Mouse (Mus musculus) CD4-positive, CD25-positive, alpha-beta regulatory T cell, adult 4 months (primary cell): ENCODE data around the gene Tcf20. TPM values are rescaled to one million over a fixed set of nuclear protein-coding genes. Genes with fewer than 3 reads are reported as not detected.
"Not testable (repeated sequence)": the region's sequence is repeated elsewhere in the genome, so short reads cannot be mapped to it uniquely, and the experiment has no call there.

ENCODE experiments used
- ATAC-seq: one replicate; pipeline ENCODE4 v1.8.0; 2017
- polyA plus RNA-seq, 2 experiments: library from polyadenylated mRNA; unstranded; fragments of 100-300 nt; shearing (Covaris generic); gene quantifications; one replicate each; pipeline ENCODE4 v1.2.1; 2017

The Tcf20 gene
- polyA plus RNA-seq, 2 experiments from 2014 or later: 15.9 to 19.7 TPM

GRCm38 (mm10) chr15:82898141-82898739, 89.4 kb downstream of the Tcf20 start:
- ATAC-seq: no peak

- no peak for ATAC-seq
Measured at GRCm38 (mm10) chr15:82896336-82896735, 91.3 kb downstream of the Tcf20 start.

- no peak for ATAC-seq
Measured at GRCm38 (mm10) chr15:82890470-82890869, 97.2 kb downstream of the Tcf20 start.

GRCm38 (mm10) chr15:82889426-82889825, 98.2 kb downstream of the Tcf20 start:
- ATAC-seq: no peak

GRCm38 (mm10) chr15:82888466-82888865, 99.2 kb downstream of the Tcf20 start:
- peak; percentile 77 for ATAC-seq

GRCm38 (mm10) chr15:82877309-82877708, 110.4 kb downstream of the Tcf20 start:
- ATAC-seq: no peak

- ATAC-seq: no peak
Measured at GRCm38 (mm10) chr15:82876863-82877262, 110.8 kb downstream of the Tcf20 start.

- no peak for ATAC-seq
Measured at GRCm38 (mm10) chr15:82872037-82872436, 115.6 kb downstream of the Tcf20 start.

GRCm38 (mm10) chr15:82866286-82866685, 121.4 kb downstream of the Tcf20 start:
- ATAC-seq: not testable (repeated sequence)

- no peak for ATAC-seq
Measured at GRCm38 (mm10) chr15:82863674-82864073, 124.0 kb downstream of the Tcf20 start.

GRCm38 (mm10) chr15:82856652-82857378, 130.9 kb downstream of the Tcf20 start:
- ATAC-seq: no peak

GRCm38 (mm10) chr15:82856065-82856464, 131.6 kb downstream of the Tcf20 start:
- no peak for ATAC-seq

- ATAC-seq: no peak
Measured at GRCm38 (mm10) chr15:82839146-82839545, 148.5 kb downstream of the Tcf20 start.

GRCm38 (mm10) chr15:82829917-82830316, 157.8 kb downstream of the Tcf20 start:
- no peak for ATAC-seq

GRCm38 (mm10) chr15:82825866-82826265, 161.8 kb downstream of the Tcf20 start:
- ATAC-seq: no peak

GRCm38 (mm10) chr15:82822347-82822746, 165.3 kb downstream of the Tcf20 start:
- no peak for ATAC-seq

GRCm38 (mm10) chr15:82821657-82822056, 166.0 kb downstream of the Tcf20 start:
- ATAC-seq: no peak

- ATAC-seq: no peak
Measured at GRCm38 (mm10) chr15:82815296-82815695, 172.4 kb downstream of the Tcf20 start.

GRCm38 (mm10) chr15:82814806-82815205, 172.9 kb downstream of the Tcf20 start:
- ATAC-seq: peak; percentile 58

- no peak for ATAC-seq
Measured at GRCm38 (mm10) chr15:82814321-82814720, 173.4 kb downstream of the Tcf20 start.

GRCm38 (mm10) chr15:82810556-82810955, 177.1 kb downstream of the Tcf20 start:
- ATAC-seq: no peak

GRCm38 (mm10) chr15:82809511-82809910, 178.2 kb downstream of the Tcf20 start:
- no peak for ATAC-seq

- no peak for ATAC-seq
Measured at GRCm38 (mm10) chr15:82806969-82807763, 180.5 kb downstream of the Tcf20 start.
